Mouse (Mus musculus): ENCODE measurements at regions not wholly inside any gene's neighbourhood (a gene's known extent, or its start where the extent isn't known, plus 50 kb on each side); places are given as distances from the start of the nearest gene placed in this dataset.

DNA sequence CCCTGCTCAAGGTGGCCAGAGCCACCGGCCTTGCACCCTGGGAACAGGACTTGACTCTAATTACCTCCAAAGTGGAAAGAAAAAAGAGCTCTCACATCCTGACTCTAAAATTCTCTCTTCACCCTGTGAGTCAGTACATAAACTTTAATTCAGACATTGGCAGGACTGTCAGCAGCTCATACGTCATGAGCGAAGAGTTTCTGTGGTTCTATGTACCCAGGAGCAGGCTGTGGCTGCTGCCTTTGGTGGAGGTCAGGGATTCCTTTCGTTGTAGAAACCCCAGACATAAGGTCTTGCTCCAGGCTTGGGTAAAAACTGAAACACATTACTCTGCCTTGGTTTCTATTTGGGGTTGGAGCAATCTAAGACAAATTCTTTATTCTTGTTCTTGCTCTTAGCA lies 319.4 kb downstream of the Foxa2 start:
- H3K9ac ChIP-seq: no peak overlapping the region
- no peaks in the 10 kb centered on the region for H3K4me1 ChIP-seq
- H3K9me3 ChIP-seq (replicated peaks): no peaks in the 10 kb centered on the region
- WGBS: 70% methylated on average over 4 of the region's 4 CpGs
- no peak overlapping the region for H3K4me3 ChIP-seq (replicated peaks)
- no peak overlapping the region for H3K27ac ChIP-seq (replicated peaks)
- H3K27me3 ChIP-seq: no peaks in the 10 kb centered on the region
- no peak for ATAC-seq (ENCODE audit: insufficient number of reproducible peaks, low FRiP score, low TSS enrichment, low read depth)
- H3K36me3 ChIP-seq: no peaks in the 10 kb centered on the region
- no peak overlapping the region for H3K4me2 ChIP-seq (replicated peaks)

DNA sequence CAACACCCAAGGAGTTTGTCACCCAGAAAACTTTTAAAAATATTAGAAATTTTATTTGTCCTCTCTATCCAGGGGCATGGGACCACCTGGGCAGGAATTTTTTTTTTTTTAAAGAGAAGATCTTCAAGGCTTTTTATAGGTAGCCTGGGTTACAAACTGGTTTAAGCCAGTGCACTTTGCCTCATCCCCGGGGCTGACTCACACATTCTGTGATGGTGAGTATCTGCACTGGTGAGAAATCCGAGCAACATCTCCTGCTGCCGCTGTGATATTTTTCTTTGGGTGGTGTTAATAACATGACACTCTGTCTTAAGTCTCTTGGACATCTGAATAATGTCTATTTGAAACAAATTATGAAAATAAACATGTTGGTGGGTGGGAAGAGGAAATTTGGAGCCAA lies 327.8 kb downstream of the Foxa2 start:
- no peak for ATAC-seq (ENCODE audit: insufficient number of reproducible peaks, low FRiP score, low TSS enrichment, low read depth)
- 84% methylated on average over 3 of the region's 3 CpGs for WGBS
- H3K4me2 ChIP-seq (replicated peaks): no peak overlapping the region
- no peak overlapping the region for H3K27ac ChIP-seq (replicated peaks)
- no peaks in the 10 kb centered on the region for H3K4me1 ChIP-seq
- H3K27me3 ChIP-seq: no peaks in the 10 kb centered on the region; the same call in 1 of the 2 replicates
- H3K36me3 ChIP-seq: no peaks in the 10 kb centered on the region
- H3K9me3 ChIP-seq (replicated peaks): no peaks in the 10 kb centered on the region
- no peak overlapping the region for H3K4me3 ChIP-seq (replicated peaks)
- H3K9ac ChIP-seq: no peak overlapping the region

DNA sequence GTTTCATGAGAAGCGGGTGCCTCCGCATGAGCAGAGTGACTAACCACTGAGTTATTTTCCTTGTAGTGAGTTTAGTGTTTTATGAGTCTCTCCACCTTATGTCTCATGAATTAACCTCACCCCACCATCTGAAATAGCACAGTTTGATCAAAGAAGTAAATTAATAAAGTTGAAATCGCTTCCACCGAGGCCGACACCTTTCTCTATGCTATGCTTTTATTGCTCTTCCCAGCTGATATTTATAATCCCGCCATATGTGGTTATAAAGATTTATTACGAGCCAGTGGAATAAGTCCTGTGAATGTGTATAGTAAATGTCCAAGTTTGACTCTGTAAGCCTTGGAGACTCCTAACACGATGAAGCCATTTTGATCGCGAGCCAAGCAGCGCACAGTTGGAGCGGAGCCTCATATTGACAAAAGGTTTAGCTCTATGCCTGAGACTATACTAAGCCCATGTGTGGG lies 329.3 kb downstream of the Foxa2 start:
- no peaks in the 10 kb centered on the region for H3K9me3 ChIP-seq (replicated peaks)
- no peaks in the 10 kb centered on the region for H3K36me3 ChIP-seq
- ATAC-seq (ENCODE audit: insufficient number of reproducible peaks, low FRiP score, low TSS enrichment, low read depth): no peak
- H3K4me2 ChIP-seq (replicated peaks): no peak overlapping the region
- H3K27me3 ChIP-seq: no peaks in the 10 kb centered on the region; the same call in 1 of the 2 replicates
- no peak overlapping the region for H3K27ac ChIP-seq (replicated peaks)
- H3K4me1 ChIP-seq: no peaks in the 10 kb centered on the region
- H3K9ac ChIP-seq: no peak overlapping the region
- no peak overlapping the region for H3K4me3 ChIP-seq (replicated peaks)
- WGBS: 90% methylated on average over 12 of the region's 12 CpGs

DNA sequence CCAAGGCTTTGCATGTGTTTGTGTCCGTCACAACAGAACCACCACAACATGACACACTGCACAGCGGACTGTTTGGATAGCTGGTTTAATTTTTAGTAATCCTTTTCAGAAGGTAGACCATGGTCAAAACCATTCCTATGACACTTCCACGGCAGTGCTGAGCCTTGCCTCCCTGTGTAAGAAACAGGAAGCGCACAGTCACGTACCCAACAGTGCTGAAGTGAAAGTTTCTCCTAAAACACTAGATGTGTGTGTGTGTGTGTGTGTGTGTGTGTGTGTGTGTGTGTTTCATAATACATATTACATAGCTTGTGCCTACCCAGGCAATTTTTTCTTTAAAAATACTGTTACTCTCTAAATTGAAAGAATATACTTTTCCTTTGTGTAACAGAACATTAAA lies 331.0 kb downstream of the Foxa2 start:
- Histone ChIP-seq H3K4me3 (replicated peaks) (no peak overlapping the region), H3K9me3 (replicated peaks) (no peaks in the 10 kb centered on the region), H3K9ac (no peak overlapping the region), H3K4me2 (replicated peaks) (no peak overlapping the region), H3K36me3 (no peaks in the 10 kb centered on the region), H3K4me1 (no peaks in the 10 kb centered on the region), H3K27me3 (0 out of 2 replicates have a peak, but pooled peaks cover under 1% of the 10 kb centered on the region), H3K27ac (replicated peaks) (no peak overlapping the region)
- 85% methylated on average over 5 of the region's 5 CpGs for WGBS
- no peak for ATAC-seq (ENCODE audit: insufficient number of reproducible peaks, low FRiP score, low TSS enrichment, low read depth)

DNA sequence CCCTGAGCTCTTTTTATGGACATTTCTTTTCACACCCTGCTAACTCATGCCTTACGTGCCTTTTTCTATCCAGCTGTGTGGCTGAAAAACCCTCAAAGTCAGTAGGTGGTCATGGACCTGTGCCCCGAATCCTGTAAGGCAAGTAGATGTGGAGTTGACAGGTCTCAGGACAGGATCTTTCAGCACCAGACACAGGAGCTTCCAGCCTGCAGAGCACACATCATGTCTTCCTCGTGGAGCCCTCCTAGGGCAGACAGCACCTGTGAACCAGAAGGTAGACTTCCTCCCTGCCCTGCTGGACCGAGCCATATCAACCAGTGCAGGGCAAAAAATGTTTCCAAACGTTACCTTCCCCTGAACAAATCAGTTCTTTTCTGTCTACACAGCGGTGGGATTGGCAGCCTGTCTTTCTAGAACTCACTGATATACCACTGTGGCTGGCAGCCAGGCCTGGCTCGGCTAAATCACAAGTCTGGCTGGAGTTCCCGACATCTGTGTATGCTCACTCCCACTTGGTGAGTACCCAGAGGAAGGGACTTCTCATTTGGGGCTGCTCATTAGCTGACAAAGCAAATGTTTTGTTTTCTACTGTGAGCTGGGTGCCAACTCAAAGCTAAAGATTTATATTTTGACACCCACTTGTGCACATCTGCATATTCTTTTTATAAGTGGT lies 336.0 kb downstream of the Foxa2 start:
- Histone ChIP-seq H3K9ac (no peak overlapping the region), H3K4me3 (replicated peaks) (no peak overlapping the region), H3K27ac (replicated peaks) (no peak overlapping the region), H3K4me2 (replicated peaks) (no peak overlapping the region), H3K36me3 (no peaks in the 10 kb centered on the region), H3K4me1 (no peaks in the 10 kb centered on the region), H3K27me3 (0 out of 2 replicates have a peak, but pooled peaks cover 3% of the 10 kb centered on the region), H3K9me3 (replicated peaks) (no peaks in the 10 kb centered on the region)
- ATAC-seq (ENCODE audit: insufficient number of reproducible peaks, low FRiP score, low TSS enrichment, low read depth): no peak
- WGBS: 46% methylated on average over 8 of the region's 8 CpGs

DNA sequence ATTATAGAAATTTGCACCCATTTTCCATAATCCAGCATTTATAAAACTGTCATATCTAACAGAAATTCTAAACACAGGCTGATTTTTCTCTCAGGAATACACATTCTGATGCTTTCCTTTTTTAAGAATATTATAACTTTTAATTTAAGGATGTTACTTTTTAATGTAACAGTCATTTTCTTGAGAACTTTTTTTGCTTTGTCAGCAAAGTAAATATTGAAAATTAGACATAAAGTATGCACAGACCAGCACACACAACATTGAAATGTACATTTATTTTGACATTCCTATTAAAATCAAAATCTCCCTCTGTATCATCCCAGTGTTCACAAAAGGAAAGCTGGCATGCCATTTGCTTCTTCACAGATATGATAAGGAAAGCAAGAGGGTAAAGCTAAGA lies 337.0 kb downstream of the Foxa2 start:
- H3K4me1 ChIP-seq: no peaks in the 10 kb centered on the region
- H3K4me2 ChIP-seq (replicated peaks): no peak overlapping the region
- ATAC-seq (ENCODE audit: insufficient number of reproducible peaks, low FRiP score, low TSS enrichment, low read depth): no peak
- no peak overlapping the region for H3K27ac ChIP-seq (replicated peaks)
- H3K27me3 ChIP-seq: 0 out of 2 replicates have a peak, but pooled peaks cover 3% of the 10 kb centered on the region
- H3K4me3 ChIP-seq (replicated peaks): no peak overlapping the region
- no peak overlapping the region for H3K9ac ChIP-seq
- H3K9me3 ChIP-seq (replicated peaks): no peaks in the 10 kb centered on the region
- no peaks in the 10 kb centered on the region for H3K36me3 ChIP-seq

DNA sequence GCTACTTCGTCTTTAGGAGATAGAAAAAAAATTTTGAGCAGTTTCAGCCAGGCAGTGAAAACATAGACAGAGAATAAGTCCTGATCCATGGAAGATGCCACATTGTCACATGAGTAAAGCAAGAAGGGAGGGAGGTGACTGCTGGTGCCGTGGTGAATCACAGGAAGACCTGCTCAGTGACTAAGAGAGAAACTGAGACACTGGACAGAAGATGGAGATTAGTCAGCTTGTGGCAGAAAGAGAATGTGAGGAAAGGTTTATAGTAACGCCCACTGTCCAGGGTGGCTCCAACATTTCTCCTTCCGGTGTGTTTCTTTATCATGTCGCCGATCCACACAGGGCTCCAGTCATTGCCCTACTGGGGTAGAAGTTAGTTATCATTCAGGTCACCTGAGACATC lies 339.6 kb downstream of the Foxa2 start:
- Histone ChIP-seq H3K9ac (no peak overlapping the region), H3K36me3 (no peaks in the 10 kb centered on the region), H3K4me1 (no peaks in the 10 kb centered on the region), H3K4me2 (replicated peaks) (no peak overlapping the region), H3K4me3 (replicated peaks) (no peak overlapping the region), H3K9me3 (replicated peaks) (no peaks in the 10 kb centered on the region), H3K27me3 (0 out of 2 replicates have a peak, but pooled peaks cover 3% of the 10 kb centered on the region), H3K27ac (replicated peaks) (no peak overlapping the region)
- WGBS: 84% methylated on average over 6 of the region's 6 CpGs
- no peak for ATAC-seq (ENCODE audit: insufficient number of reproducible peaks, low FRiP score, low TSS enrichment, low read depth)

DNA sequence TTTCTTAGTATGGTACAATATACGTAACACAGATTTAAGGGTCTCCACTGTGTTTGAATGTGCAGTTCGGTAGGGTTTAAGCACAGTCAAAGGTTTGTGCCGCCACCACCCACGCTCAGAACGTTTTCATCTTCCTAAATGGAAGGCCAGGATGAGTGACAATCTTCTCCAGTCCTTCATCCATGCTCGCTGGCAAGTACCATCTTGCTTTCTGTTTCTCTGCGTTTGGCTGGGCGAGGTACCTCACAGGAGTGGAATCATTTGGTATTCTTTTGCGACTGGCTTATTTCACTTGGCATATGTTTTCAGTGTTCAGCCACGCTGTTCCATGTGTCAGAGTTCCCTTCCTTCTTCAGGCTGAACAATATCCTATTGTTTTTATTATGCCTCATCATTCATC lies 342.3 kb downstream of the Pax1 start:
- Histone ChIP-seq H3K9me3 (replicated peaks) (no peaks in the 10 kb centered on the region), H3K4me2 (replicated peaks) (no peak overlapping the region), H3K4me1 (no peaks in the 10 kb centered on the region), H3K9ac (no peak overlapping the region), H3K27me3 (no peaks in the 10 kb centered on the region), H3K27ac (replicated peaks) (no peak overlapping the region), H3K4me3 (replicated peaks) (no peak overlapping the region), H3K36me3 (no peaks in the 10 kb centered on the region)
- WGBS: 70% methylated on average over 10 of the region's 10 CpGs
- no peak for ATAC-seq (ENCODE audit: insufficient number of reproducible peaks, low FRiP score, low TSS enrichment, low read depth)

DNA sequence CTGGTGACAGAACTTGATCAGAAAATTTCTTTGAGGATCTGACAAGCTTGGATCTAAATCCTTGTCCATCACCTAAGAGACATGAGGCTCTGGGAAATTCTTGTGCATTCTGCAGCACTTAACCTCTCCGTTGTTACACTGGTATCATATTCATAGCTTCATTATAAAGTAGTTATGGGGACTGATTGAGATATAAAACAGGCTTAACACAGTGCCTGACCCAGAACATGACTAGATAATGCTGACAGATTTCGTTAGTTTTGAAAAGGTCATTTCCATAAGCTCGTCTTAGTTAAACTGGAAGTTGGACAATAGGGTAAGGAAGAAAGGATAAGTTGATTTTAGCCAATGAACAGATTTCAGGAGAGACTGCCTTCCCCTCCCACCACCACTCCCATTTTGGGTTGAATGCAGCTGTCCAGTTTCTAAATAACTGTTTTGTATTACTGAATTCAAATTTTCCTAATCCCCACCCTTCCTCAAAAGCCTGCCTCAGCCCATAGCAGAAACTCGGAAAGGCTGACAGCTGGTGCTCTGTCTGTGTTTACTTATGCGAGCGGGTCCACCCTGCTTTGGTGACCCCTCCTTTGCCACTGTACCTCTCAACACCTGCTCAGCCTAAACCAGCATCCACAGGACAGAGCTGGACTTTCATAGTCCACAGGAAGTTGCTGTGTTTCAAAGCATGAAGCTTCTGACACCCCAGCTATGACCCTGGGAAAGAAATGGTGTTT lies 340.8 kb downstream of the Pax1 start:
- no peak for ATAC-seq (ENCODE audit: insufficient number of reproducible peaks, low FRiP score, low TSS enrichment, low read depth)
- no peak overlapping the region for H3K9ac ChIP-seq
- no peaks in the 10 kb centered on the region for H3K36me3 ChIP-seq
- no peak overlapping the region for H3K27ac ChIP-seq (replicated peaks)
- no peak overlapping the region for H3K4me2 ChIP-seq (replicated peaks)
- H3K27me3 ChIP-seq: no peaks in the 10 kb centered on the region
- H3K4me1 ChIP-seq: no peaks in the 10 kb centered on the region
- 51% methylated on average over 6 of the region's 6 CpGs for WGBS
- H3K4me3 ChIP-seq (replicated peaks): no peak overlapping the region
- no peaks in the 10 kb centered on the region for H3K9me3 ChIP-seq (replicated peaks)

DNA sequence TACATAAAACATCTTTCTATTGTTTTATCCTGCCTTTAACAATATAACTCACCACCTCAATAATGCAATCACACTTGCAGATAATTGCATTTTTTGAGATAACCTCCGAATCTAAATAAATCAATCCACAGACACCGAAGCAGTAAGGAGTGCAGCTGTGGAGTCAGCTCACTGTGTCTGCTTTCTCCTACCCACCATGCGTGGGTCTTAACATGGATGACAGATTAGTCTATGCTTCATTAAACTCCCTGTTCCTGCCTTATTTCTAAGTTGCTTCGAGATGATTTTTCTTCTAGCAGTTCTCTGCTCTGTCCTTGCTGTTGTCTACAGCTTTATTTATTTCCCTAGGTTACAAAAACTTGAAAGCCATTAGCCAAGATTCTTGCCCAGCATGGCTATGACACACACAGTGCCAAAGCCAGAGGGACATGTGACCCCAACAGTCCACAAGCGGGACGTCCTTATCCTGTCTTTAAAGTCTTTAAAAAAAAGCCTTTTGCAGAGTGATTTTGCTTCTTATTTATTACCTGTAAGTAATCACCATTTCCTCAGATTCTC lies 337.9 kb downstream of the Pax1 start:
- ATAC-seq (ENCODE audit: insufficient number of reproducible peaks, low FRiP score, low TSS enrichment, low read depth): no peak
- Histone ChIP-seq H3K36me3 (no peaks in the 10 kb centered on the region), H3K4me3 (replicated peaks) (no peak overlapping the region), H3K9ac (no peak overlapping the region), H3K9me3 (replicated peaks) (no peaks in the 10 kb centered on the region), H3K27me3 (no peaks in the 10 kb centered on the region), H3K4me2 (replicated peaks) (no peak overlapping the region), H3K4me1 (no peaks in the 10 kb centered on the region), H3K27ac (replicated peaks) (no peak overlapping the region)
- 68% methylated on average over 6 of the region's 6 CpGs for WGBS

DNA sequence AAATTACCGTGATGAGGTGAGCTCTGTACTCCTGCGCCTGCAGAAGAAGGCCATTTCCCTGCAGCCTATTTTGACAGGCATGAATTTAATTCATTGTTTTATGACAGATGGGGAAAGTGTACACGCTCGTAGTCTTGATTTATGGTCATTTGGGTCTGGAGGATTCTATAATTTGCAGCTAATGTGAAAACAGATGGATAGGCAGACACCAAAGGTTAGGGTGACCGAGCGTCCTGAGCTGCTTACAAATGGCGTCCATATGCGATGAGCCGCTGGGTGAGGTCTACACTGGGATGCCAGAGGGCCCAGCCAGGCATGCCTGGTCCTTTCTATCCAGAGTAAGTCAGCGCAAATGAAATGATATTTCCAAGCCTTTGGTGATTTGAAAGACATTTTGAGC lies 330.2 kb downstream of the Pax1 start:
- WGBS: 80% methylated on average over 10 of the region's 10 CpGs
- H3K27ac ChIP-seq (replicated peaks): no peak overlapping the region
- no peak overlapping the region for H3K9ac ChIP-seq

More for the DNA sequence above, 330.2 kb downstream of the Pax1 start:
- Histone ChIP-seq H3K27me3 (peaks cover 3% of the 10 kb centered on the region; the same call in 1 of the 2 replicates), H3K4me3 (replicated peaks) (no peak overlapping the region), H3K4me2 (replicated peaks) (no peak overlapping the region), H3K4me1 (no peaks in the 10 kb centered on the region), H3K36me3 (no peaks in the 10 kb centered on the region), H3K9me3 (replicated peaks) (no peaks in the 10 kb centered on the region)
- no peak for ATAC-seq (ENCODE audit: insufficient number of reproducible peaks, low FRiP score, low TSS enrichment, low read depth)

Data from embryonic facial prominence, embryonic 15.5 days (tissue).